Mouse (Mus musculus) spleen, adult 12 weeks (tissue): ENCODE data around the gene Ccdc51.

ENCODE experiments used
- DNase-seq: peaks from one replicate; pipeline ENCODE4 v3.0.0; 2022; ENCODE audit warnings: low spot score

Gene Ccdc51

DNA sequence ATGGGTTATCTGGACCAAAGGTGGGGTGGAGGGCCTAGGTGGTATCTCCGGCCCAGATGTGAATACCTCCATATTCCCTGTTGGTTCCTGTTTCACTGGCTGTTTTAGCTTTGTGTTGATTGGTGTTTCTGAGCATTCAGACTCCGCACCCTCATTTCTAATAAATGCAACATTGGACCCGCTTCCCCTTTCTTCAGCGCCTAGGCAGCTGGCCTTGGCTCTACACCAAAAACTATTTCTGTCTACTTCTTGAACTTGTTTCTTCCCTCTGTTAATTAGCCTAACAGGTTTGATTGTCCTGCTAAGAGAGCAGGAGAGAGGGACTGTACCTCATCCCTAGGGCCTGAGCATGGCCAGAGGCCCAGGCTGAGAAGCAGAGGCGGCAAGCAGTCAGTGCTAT, 24.8 kb upstream of the Ccdc51 start:
- DNase-seq, result no peak

DNA sequence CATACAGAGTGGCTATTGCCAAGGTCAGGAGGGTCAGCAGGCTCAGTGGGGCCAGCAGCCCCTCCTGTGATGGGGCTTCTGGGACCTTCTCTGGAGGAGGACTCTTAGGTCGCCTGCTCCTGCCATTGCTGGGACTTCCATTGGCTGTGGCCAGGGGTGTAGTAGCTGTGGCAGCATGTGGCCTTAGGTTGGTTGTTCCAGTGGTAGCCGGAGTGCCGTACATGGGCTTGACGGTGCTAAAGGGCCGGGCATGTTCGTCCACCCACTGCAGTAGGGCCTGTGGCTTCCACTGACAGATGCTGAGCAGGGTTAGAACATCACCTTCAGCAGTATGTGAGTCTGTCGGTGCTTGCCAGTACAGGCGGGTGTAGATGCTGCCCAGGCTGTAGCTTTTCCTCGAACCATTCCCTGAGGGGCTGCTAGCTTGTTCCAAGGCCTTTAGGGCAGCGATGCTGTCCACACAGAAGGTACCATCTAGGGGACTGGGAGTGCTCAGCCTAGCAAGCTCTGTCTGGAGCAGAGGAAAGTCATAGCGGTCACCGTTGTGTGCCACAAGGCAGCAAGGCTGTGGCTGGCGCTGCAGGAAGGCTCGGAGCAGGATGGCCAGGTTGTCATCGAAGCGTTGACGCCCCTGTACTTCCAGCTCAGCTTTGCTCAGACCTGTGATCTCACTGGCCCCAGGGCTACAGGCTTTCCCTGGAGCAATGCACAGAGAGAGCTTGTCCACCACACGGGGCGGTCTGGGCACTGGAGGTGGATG, 24.1 kb upstream of the Ccdc51 start:
- no peak for DNase-seq

DNA sequence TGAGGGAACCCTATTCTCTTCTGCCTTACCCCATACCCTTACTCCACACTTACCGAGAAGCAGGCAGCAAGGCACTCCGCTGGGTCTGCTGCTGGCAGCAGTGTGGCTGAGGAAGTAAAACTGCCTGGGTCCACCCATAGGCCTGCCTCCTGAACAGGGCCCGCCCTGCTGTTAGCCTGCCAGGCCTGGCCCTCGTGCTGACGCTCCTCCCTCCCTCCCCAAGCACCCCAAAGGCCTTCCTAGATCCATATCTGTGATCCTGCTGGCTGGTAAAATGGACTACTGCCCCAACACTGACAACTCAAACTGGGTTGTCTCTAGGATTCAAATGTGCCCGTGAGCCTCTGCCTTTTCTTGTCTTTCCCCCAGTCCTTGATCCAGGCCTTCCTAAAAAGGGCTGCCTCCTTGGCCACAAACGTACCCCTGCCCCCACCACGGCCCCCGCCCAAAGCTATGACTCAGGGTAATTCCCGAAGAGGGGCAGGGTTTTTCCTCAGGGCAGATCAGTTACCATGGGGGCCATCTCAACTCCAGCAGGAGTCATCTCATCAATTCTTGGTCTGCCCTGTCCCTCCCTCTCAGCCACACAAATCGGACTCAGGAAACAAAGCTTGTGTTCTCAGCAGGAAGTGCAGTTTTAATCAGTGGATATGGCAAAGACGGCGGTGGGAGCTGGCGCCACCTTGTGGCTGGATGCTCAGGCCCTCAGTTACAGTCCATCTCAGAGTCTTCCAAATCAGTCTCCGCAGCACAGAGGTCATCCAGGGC, 23.0 kb upstream of the Ccdc51 start, which contains the start of gene Trex1:
TSS of gene Trex1 (minus strand) at position 599 of the 768 bp plus-strand sequence.
- peak; percentile 77 for DNase-seq

DNA sequence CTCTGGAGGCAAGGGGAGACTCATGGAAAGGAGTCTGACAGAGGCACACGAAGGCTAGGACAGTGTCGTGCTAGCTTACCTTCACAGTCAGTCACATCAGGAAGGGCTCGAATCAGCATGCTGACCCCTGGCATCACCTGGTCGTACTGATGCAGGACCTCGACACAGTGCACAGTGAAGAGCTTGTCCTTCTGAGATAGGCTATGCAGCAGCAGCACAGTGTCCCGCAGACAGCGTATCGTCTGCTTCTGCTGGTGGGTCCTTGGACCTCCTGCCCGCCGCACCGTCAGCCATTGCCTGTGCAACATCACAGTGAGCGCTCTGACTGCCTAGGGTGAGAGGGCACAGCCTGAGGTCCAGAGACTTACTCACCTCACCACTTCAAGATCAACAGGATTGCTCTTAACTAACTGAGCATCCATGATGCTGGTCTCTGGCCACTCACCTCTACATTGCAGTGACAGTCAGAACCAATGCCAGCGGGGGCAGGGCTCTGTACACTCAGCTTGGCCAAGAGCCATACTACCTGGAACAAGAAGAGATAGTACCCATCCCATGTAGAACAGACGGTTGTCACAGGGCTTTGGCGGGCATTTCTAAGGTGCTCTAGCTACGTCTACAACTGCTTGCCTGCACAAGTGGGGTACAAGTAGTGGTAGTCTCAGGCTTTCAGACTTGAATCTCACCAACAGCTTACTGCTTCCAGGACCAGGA, 22.0 kb upstream of the Ccdc51 start:
- DNase-seq, result no peak

DNA sequence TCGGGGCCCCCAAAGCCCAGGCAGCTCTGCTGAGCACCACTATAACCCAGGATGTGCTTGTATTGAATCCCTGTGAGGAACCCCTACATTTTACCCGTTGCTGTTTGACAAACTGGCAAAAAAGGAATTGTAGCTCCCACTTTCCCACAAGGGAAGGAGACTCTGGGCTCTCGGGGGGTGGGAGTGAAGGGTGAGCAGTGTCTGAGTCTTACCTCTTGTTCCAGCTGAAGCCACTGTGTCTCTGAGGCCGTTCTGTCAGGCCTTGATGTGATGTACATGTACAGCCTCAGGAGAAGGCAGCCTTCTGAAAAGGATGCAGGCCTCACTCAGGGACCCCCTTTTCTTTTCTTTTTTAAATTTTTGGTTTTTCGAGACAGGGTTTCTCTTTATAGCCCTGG, 21.4 kb upstream of the Ccdc51 start:
- no peak for DNase-seq

DNA sequence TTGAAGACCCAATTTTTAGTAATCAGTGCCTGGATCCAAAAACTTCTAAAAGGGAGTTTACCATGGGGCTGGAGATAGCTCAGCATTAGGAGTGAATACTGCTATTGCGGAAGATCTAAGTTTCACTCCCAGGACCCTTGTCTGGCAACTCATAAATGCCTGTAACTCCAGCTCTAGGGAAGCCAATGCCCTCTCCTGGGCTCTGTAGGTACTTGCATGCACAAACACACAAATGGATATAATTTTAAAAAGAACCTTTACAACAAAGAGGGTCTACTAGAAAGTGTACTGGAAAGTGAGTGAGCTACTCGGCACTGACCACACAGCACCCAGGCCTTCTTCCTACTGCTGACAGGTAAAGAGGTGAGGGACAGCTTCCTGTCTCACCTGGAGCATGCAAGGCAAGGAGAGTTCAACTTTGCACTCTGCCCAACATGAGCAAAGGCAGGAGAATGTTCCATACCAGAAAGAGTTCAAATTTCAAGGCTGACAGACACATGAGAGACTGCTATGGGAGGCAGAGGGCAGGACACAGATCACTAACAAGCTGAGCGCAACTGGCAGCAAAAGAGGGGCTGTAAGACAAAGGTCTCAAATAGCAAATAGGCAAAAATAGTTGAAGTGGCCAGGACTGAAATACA, 14.1 kb upstream of the Ccdc51 start:
- DNase-seq, result no peak

DNA sequence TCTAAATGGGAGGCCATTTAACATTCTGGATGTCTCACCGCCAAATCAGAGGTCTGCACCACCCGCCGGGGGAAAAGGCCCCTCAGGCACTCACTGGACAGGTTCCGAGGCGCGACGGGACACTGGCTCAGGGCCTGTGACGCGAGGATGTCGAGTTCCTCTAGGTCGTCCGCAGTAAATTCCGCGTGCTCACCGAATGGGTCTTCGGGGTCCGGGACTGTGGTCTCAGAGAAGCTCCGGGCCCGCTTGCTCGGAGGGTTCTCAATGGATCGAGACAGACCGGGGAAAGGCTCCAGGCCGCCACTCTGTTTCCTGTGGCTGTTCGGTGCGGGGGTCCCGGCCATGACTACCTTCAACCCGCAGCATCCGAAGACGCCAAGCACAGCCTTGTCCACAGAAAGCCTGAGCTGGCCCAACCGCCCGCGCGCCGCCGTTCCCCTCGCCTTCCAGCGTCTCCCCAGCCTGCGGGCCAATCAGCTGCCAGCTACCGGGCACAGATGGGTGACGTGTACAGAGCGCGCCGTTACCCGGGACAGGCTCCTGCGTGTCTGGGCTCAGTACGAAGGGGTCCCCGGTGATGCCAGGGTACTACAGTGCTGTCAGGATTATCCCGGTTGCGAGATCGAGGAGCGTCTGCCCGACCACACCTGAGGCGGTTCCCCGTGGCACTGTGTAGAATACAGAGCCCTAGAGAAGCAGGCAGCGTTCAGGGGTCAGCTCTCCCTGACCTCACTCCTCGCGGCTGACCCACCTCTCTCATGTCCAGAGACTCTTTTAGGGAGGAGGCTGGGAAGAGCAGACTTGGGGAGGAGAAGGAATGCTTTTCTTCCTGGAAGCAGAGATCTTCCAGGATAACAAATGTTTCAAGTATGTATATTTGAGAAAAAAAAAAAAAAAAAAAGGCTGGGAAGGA, 8.4 kb upstream of the Ccdc51 start, which contains the start of gene Atrip:
TSS of gene Atrip (minus strand) at position 464 of the 913 bp plus-strand sequence.
- DNase-seq, result peak; percentile 81

DNA sequence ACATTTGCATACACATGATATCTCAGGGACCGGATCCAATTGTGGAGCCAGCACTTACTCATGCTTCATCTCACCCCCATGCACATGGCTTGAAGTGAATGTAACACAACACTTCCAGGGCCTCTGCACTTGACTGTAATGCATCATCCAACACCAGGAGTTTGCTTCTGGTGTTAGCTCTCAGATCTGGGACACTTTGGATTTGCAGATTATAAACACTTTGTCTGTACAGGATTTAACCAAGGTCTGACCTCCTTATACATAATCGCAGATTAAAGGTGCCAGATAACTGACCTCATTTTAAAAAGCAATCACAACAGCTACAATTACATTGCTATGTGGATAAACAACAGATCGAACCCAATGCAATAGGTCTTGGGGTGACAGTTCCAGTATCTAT, 1.8 kb upstream of the Ccdc51 start:
- DNase-seq, result no peak

DNA sequence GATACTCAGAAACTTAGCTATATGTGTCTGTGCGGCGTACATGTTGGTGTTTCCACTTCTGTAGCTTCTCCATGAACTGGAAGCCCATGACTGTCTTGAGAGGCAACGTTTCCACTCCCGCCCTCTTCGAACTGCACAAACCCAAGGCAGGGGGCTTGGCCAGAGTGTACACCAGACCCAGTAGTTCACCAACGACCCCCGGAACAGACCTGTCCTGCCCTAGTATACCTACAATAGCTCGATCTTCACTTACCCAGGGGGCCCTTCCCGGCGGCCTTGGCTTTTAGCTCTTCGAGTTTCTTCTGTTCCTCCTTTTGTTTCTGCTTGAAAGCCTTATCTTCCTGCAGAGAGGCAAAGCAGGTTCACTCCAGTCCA, 557 bp upstream of the Ccdc51 start:
- DNase-seq, result no peak

DNA sequence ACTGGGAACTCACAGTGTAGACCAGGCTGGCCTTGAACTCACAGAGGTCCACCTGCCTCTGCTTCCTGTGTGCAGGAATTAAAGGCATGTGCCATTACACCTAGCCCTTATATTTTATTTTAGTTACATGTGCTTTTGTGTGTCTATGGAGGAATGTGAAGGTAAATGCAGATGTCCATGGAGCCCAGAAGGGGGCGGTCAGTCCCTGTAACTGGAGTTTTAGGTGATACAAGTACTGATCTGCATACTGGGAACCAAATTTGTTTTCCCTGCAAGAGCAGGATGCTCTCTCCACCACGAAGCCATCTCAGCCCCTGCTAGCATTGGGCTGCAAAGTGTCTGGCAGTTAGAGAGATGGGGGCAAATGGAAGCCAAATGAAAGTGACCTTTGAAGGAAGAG, 2.6 kb downstream of the Ccdc51 start:
- no peak for DNase-seq

DNA sequence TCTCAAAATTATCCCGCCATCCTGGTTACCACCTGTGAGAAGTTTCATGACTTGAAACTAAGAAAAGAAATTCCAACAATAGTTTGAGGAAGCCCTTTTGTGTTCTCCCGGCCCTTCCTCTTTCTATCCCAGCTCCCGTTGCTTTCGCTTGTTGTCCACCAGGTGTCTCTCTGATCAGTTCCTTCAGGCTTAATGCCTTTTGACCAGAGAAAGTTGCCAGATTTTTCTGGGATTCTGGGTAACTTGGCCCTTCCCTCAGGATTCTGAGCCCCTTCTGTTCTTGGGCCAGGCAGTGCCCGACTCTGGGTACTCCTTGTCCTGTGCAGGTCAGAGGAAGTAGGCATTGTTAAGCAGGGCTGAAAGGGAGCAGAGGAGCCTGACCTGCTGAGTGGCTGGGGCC, 5.7 kb downstream of the Ccdc51 start:
- no peak for DNase-seq

DNA sequence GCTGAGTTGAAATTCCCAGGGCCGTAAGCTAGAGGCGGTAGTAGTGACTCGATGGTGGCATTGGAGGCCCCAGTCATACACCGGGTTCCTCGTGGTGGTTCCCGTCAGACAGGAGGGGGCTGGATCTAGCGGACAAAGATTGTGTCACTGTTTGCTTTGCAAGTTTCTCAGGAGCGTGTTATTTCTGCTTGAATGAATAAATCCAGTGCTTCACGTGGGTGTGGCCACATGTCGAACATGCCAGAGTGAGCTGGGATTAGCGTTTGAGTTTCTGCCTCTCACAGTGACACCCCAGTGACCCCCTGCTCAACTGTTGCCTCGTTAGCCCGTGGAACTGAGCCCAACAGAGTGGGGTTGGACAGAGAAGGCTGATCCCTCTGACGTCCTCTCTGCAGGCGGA, 8.2 kb downstream of the Ccdc51 start:
- DNase-seq, result no peak

DNA sequence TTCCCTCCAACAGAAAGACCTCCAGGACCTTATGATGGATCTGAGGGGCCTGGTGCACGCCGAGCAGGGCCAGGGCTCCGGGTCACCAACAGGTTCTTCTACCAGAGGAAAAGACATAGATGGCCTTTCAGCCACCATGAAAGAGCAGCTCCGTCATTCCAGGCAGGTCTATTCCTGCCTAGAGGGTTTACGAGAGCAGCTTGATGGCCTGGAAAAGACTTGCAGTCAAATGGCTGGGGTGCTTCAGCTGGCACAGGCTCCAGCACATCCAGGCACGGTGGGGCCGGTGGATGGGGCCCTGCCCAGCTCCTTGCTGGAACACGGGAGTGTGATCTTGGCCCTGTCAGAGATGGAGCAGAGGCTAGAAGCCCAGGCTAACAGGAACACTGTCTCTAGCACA, 9.5 kb downstream of the Ccdc51 start:
- DNase-seq, result no peak

DNA sequence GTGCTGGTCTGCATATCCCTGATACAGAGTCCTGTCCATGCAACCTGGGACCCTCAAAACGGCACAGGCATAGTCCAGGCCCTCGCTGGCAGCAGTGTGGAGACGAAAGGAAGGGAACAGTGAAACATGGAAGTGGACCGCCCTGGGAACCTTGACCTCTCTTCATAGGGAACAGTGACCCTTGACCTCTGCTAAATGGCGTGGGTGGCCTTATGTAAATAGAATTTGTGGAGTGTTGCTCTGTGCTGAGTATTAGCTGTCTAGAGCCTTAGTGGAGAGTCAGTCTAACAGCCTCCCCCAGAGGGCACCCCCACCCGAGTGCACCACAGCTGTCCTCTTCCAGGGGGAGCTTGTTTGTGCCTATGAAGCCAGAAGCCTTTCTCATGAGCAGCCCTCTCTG, 10.5 kb downstream of the Ccdc51 start:
- DNase-seq, result no peak

DNA sequence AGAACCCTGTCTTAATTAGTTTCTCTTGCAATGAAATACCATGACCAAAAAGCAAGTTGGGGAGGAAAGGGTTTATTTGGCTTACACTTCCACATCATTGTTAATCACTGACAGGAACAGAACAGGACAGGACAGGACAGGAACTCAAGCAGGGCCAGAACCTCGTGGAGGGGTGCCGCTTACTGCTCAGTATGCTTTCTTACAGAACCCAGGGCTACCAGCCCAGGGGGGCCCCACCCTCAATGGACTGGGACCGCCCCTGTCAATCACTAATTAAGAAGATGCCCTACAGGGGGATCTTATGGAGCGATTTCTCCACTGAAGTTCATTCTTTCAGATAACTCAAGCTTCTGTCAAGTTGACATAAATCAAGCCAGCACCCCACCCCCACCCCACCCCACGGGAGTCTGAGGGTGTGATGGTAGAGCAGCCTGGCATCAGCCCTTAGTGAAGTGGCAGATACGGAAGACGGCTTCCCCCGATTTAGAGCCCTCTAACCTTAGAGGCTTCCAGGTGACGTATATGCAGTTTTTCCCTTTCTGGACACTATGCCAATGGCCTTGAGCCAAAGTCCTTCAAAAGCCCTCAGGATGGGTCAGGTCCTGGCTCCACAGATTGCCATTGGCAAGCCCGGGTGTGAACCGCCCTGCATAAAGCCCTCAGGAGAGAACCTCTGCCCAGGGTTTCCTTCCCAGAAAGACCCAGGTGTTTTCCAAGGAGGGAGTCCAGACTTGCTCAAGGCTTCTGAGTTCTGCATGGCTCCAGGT, 11.7 kb downstream of the Ccdc51 start:
- DNase-seq, result no peak

DNA sequence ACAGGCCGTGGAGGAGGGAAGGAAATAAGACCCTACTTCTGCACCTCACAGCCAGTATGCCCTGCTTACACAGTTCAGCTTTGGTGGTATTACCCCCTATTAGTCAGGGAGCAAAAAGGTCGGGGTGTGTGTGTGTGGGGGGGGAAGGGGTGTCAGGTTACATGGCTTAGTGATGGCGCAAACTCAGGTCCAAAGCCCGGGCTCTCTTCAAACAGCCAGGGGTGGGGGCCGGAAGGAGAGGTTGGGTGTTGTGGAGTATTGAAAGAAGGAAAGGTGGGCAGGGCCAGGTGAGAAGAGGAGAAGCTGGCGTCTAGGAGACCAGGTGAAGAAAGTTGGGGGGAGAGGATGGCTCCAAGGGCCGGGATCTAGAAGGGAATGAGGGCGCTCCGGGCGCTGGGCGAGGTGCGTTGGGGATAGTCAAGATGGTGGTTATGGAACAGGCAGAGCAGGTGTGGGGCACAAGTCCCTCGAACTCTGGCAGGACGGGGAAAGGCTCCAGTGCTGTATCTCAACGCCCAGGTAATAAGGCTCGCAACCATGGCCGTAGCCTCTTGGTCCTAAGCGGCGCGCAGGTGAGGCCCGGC, 12.4 kb downstream of the Ccdc51 start:
- DNase-seq, result no peak

DNA sequence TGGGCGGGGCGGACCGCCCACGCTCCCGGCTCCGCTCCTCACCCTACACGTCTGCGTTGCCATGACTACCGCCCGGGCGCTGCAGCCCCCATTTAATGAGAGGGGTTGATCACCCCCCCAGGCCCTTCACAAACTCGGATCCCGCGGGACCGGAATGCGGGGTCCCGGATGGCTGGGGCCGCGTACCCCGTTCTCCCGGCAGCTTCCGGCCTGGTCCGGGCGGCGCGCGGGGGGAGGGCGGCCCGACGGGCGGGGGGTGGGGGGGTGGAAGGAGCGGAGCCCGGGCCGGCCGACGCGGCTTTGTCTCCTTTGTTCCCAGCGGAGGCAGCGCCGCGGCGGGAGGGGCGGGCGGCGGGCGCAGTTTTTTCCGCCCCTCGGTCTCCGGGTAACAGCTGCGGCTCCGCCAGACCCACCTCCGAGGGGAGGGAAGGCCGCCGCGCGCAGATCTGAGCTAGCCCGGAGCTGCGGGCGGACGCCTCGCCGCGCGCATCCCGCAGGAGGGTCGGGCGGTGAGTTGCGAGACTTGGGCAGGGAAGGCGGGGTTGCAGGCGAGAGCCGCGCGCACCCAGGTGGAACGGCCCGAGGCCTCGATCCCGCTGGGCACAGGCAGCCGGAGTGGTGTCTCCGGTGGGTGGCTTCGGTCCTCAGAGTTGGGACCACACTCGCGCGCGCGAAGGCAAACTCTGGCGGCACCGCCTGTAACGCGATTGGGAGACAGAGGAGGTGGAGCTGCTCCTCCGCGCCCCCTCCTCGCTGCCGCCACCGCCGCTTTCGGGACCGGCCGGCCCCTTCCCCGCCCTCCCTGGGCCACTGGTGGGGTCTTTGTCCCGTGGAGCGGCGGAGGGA, 13.1 kb downstream of the Ccdc51 start, which contains the start of gene Plxnb1:
TSS of gene Plxnb1 (plus strand) at position 253 of the 846 bp plus-strand sequence.
- no peak for DNase-seq

DNA sequence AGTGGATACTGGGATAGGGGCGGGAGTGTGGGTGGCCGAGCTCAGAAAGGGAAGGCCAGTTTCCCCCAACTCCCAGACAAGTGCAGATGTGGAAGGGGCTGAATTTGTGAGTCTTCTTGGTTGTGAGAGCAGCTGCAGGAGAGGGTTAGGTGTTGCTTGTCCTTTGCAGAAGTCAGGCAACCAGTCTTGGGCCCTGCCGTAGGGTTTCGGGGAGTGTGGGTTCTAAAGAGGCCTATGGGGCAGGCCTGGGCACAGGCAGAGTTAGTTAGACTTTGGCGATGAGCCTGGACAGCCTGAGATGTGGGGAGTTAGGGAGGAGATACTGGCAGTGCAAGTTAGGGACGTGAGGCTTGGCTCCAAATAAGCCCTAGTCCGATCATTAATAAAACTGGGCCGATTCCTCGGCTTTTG, 14.0 kb downstream of the Ccdc51 start:
- DNase-seq, result no peak

DNA sequence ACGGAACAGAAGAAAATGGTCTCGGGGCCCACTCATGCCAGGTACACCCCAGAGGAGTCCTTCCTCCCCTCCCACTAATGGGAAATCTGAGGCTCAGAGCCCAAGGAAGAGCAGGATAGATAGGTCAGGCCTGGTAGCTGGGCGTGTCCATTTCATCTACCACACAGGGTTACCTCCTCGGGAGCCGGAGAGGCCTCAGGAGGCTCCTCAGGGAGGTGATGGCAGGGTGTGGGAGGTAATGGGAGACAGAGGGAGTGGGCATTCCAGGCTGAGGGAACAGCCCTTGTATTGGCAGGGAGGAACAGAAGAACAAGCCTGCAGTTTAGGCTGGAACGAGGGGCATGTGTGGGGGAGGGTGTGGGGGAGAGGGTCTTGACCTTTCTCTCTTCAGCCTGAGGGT, 14.6 kb downstream of the Ccdc51 start:
- DNase-seq, result no peak
